Comparison of ENCODE assay signal across 13 mouse cellular contexts in genomic region chr17:26637851-26638250, GRCm38 (mm10). TPM values are rescaled to one million over a fixed set of nuclear protein-coding genes. Genes with fewer than 3 reads are reported as not detected.
DNase-seq lines count a peak whose midpoint lies in the region; ATAC-seq lines count a peak whose summit lies in the region.
"Had no signal": no experiment of that assay in that cellular context is flagged by ENCODE, and none has a peak within 500 bp of the region (broad histone marks: within the 10 kb centered on the region; RNA-seq: fewer than 3 reads in every experiment).

No protein-coding gene starts in this region.

- no peaks in the 10 kb centered on the region for H3K9me3 ChIP-seq in kidney, embryonic 15.5 days (replicated peaks)
- H3K9me3 ChIP-seq in liver, embryonic 15.5 days (replicated peaks) = no peaks in the 10 kb centered on the region
- H3K9me3 ChIP-seq: forebrain, embryonic 10.5 days; limb, embryonic 12.5 days; neural tube, embryonic 12.5 days had no signal

- ATAC-seq in kidney, embryonic 15.5 days (replicated peaks; ENCODE audit: low FRiP score) = no peak; the same call in 1 of the 2 replicates
- peak; percentile 76 for ATAC-seq in liver, embryonic 15.5 days (ENCODE audit: insufficient read depth)
- ATAC-seq: activated CD4-positive, CD25-positive, alpha-beta regulatory T cell, adult 4 months had no signal

- DNase-seq in embryo, embryonic 10.5 days (ENCODE audit: low spot score) = peak; percentile 3
- DNase-seq in embryo, embryonic 11 days = no peak
- peak; percentile 40 for DNase-seq in lung, postnatal 36 days
- no peak for DNase-seq in lung, postnatal 14 days
- no peak for DNase-seq in ovary, postnatal 10 days (ENCODE audit: low spot score)
- no peak for DNase-seq in spleen, postnatal 4 days (ENCODE audit: low spot score in 2 of 2)
- DNase-seq: cerebellum, adult 18-20 months had no signal

- H3K4me3 ChIP-seq in kidney, embryonic 15.5 days (replicated peaks) = no peak overlapping the region
- no peak overlapping the region for H3K4me3 ChIP-seq in liver, embryonic 15.5 days (replicated peaks)
- H3K4me3 ChIP-seq: forebrain, embryonic 10.5 days; limb, embryonic 12.5 days; neural tube, embryonic 12.5 days had no signal

- H3K9ac ChIP-seq in kidney, embryonic 15.5 days = no peak overlapping the region
- no peak overlapping the region for H3K9ac ChIP-seq in liver, embryonic 15.5 days
- H3K9ac ChIP-seq: neural tube, embryonic 12.5 days had no signal

- H3K4me1 ChIP-seq in kidney, embryonic 15.5 days = no peaks in the 10 kb centered on the region
- peaks cover 13% of the 10 kb centered on the region; the same call in 1 of the 2 replicates for H3K4me1 ChIP-seq in liver, embryonic 15.5 days (replicated peaks)
- H3K4me1 ChIP-seq: forebrain, embryonic 10.5 days; limb, embryonic 12.5 days; neural tube, embryonic 12.5 days had no signal

- H3K36me3 ChIP-seq in kidney, embryonic 15.5 days = peaks cover 88% of the 10 kb centered on the region
- H3K36me3 ChIP-seq in liver, embryonic 15.5 days (replicated peaks) = peaks cover 40% of the 10 kb centered on the region

- 60% methylated on average over 4 of the region's 4 CpGs for WGBS in kidney, embryonic 15.5 days
- WGBS in liver, embryonic 15.5 days (ENCODE audit: insufficient replicate concordance) = 60% methylated on average over 4 of the region's 4 CpGs

- H3K27ac ChIP-seq in kidney, embryonic 15.5 days = peak overlapping the region; percentile 29
- H3K27ac ChIP-seq in liver, embryonic 15.5 days (replicated peaks) = peak overlapping the region; percentile 60; the same call in 1 of the 2 replicates
- H3K27ac ChIP-seq: forebrain, embryonic 10.5 days; limb, embryonic 12.5 days; neural tube, embryonic 12.5 days had no signal

- H3K27me3 ChIP-seq in kidney, embryonic 15.5 days = no peaks in the 10 kb centered on the region
- H3K27me3 ChIP-seq in liver, embryonic 15.5 days = no peaks in the 10 kb centered on the region
- H3K27me3 ChIP-seq: limb, embryonic 12.5 days; neural tube, embryonic 12.5 days had no signal

- H3K4me2 ChIP-seq in kidney, embryonic 15.5 days = no peak overlapping the region
- H3K4me2 ChIP-seq in liver, embryonic 15.5 days = no peak overlapping the region
- H3K4me2 ChIP-seq: limb, embryonic 12.5 days; neural tube, embryonic 12.5 days had no signal

RNA-seq across cellular contexts. Expression of gene Atp6v0e, which starts 25.2 kb away (rescaled TPM):
- polyA plus RNA-seq in kidney, embryonic 15.5 days (2015; fragmentation: Nextera tagmentation; extraction: Ambion mirVana) = 211 and 224 TPM in 2 replicates
- polyA plus RNA-seq in liver, embryonic 15.5 days (2015; fragmentation: Nextera tagmentation; extraction: Ambion mirVana) = 141 and 154 TPM in 2 replicates

Comparison
In these comparisons a context has a peak if more than half of its experiments do, and no peak if none do; other contexts are left out.
1. DNase-seq: peak in embryo, embryonic 10.5 days (single experiment) and lung, postnatal 36 days (single experiment); none in embryo, embryonic 11 days (single experiment), lung, postnatal 14 days (single experiment), ovary, postnatal 10 days (single experiment) and spleen, postnatal 4 days (0 of 2).